Mouse (Mus musculus) retina, postnatal 7 days (tissue): ENCODE measurements around the gene Gpr146.

Source experiments
- DNase-seq: peaks from one replicate; pipeline ENCODE4 v3.0.0-alpha.2; 2012; ENCODE audit warnings: low read depth, low spot score

Gene Gpr146

DNA sequence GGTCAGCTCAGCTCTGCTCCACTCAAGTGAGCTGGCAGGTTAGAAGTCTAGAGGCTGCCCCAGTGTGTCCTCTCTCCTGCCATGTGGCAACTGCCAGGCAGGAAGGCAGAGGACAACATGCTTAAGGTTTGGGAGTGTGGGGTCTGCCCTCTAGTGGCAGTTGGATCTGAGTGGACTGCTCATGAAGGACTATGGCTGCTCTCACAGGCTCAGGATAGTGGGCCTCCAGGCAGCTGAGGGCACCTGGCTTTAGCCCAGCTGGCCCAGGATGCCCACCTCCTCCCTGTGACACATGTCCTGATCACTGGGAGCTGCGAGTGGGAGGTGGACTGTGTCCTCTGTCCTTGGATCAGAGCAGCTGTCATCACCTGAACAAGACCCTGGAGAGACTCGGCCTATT lies 18.8 kb upstream of the Gpr146 start:
- no peak for DNase-seq

DNA sequence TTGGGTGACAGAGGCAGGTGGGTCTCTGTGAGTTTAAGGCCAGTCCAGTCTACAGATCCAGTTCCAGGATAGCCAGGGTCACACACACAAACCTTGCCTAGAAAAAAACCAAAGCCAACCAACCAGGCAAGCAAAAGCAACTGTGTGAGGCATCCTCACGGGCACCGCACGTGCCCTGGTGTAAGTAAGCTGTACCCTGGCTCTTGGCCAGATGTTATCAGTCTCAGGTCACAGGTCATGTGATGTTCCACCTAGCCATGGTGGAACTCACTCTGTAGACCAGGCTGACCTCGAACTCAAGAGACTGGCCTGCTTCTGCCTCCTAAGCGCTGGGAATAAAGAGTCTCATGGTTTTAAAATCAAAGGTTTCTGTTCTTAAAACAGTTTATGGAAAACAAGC lies 18.3 kb upstream of the Gpr146 start:
- DNase-seq = no peak

DNA sequence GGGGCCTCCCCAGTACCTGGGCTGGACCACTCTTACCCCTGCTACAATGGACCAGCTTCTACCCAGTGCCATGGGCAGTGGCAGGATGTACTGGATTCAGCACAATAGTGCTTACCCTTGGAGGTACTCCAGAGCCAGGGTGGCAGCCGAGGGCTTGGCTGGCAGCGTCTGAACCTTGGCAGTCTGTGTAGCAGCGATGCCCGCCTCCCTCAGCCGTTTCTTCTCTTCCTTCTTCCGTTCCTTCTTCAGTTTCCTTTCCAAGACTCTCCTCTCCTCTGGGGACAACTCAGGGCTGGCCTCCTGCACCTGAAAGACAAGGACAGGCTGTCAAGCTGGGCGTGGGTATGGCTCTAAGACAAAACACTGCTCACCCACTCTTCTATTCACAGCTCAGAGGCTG lies 13.6 kb upstream of the Gpr146 start:
- DNase-seq = no peak

DNA sequence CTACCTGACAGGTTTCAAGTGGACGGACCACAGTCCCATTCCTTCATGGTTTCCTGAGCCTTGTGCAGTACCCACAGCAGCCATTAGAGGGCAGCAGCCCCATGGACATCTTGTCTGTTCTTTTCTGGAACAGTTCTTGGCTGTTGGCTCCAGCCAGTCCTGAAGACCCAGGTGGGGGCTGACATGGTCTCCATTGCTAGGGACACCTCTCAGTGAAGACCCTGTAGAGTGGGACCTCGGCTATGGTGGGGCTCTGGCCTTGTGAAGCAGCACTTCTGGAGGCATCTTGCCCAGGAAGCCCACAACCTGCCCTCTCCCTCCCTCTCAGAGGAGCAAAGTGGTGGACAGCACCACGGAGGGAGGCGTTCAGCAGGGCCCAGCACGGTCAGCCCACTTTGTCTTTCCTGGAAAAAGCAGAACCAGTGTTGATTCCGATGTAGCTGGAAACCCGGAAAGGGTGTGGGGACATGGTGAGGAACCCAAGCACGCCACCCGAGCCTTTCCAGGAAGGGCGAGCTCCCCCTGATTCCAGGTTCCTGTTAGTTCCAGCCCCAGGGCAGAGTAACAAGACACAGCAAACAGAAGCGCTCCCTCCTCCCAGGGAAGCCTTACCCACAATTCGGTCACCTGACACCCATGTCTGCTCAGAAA lies 13.1 kb upstream of the Gpr146 start:
- peak; percentile 80 for DNase-seq

DNA sequence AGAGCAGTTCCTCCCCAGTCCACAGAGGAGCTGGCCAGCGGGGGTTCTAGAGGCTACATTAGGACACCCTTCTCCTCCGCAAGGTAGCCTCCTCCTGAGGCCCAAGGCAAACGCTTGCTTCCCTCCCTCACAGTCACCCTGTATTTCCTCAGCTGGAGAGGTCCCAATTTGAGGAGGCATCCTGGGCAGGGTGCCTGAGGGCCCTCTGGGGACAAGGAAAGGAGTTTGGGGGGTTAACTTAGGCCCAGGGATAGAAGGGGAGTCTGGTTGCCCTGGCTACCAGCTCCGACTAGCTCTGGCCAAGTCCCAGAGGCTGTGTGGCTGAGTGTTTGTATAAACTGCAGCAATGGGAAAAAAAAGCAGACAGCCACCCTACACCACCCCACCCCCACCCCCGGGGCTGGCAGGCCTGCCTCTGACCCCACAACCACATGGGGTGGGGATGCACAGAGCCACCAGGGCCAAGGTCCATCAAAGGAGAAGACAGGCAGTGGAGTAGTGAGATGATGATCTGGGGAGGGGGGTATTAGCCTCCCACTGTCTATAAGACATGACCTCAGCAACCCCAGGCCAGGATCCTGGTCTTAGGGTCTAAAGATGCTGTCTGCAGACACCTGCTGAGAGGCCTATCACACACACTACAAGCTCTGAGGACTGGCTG lies 12.5 kb upstream of the Gpr146 start:
- DNase-seq = no peak

DNA sequence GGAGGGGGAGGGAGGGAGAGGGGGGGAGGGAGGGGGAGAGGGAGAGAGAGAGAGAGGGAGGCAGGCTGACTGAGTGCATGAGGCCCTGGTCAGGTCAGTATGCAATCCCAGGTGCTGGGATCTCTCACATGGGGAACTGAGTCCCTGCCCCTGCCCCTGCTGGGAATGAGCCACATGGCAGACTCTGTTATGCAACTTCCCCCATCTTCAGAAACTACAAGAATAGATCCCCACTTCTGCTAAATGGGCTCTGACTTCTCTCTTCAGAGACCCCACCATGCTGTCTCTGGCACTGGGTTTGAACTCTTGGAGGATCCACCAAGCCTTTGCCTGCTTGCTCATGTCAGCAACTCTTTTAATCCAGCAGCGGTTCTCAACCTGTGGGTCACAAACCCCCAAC lies 11.7 kb upstream of the Gpr146 start:
- no peak for DNase-seq

DNA sequence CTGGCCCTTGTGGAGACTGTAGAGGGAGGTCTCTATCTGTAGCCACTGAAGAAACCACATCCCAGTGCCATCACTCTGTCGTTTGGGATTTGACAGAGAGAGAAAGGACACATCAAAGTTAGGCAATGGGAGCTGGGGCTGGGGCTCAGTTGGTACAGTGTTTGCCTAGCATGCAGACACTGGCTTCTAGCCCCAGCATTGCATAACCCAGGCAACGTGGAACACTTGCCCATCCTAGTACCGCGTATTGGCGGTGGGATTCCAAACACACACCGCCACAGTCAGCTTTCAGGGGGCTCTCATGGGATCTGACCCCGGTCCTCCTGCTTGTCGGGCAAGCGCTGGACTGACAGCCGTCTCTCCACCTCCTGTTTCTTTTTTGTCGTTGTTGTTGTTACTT lies 11.0 kb upstream of the Gpr146 start:
- no peak for DNase-seq

DNA sequence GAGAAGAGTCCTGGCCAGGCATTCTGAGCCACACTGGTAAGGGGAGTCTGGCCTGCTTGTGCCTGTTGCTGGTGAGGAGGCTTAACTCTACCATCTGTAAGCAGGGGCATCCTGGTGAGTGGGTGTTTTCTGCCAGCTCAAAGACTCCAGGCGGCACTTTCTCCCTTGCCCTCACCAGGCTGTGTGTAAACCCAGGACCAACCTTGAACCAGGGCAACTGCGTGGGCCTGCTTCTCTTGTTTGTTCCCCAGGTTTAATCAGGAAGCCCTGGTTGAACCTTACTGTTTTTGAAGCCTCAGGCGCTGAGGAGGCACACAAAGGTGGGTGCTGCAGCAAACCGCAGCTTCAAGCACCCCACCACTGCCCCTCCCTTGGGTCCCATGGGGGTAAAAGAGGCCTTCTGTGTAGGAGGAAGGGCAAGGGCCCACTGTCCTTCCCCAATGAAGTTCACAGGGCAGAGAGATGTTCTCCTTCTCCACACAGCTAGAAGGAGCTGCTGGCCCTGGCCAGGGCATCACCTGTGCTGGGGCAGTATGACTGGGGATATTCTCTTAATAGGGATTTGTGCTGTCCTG lies 9.5 kb upstream of the Gpr146 start:
- no peak for DNase-seq

DNA sequence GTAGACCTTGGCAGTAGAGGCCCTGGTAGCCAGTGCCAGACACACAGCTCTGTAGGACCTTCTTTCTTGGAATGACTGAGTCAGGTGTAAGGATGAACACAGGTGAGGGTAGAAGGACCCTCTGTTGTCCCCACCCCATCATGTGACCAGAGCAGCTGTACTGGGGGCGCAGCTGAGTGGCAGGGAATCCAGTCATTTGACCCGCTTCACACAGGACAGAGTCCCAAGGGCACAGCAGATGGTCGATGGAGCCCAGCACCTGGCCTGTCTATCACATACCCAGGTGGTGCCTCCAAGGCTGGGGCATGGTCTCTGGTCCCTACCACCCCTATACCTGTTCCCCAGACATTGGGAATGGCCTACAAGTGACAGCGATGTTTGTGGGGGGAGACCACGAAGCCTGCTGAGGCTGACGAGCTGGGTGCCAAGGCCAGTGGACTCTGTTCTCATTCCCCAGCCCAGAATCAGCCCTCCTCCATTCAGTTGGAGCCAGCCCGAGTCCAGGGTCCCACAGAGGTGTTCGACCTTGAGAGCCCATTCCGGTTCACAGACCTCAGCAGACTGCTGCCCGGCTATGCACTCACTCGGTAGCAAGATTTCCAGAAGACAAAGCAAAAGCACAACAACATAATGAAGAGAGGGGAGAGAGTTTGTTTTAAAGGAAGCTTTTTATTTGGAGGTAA lies 8.7 kb upstream of the Gpr146 start:
- DNase-seq = no peak

DNA sequence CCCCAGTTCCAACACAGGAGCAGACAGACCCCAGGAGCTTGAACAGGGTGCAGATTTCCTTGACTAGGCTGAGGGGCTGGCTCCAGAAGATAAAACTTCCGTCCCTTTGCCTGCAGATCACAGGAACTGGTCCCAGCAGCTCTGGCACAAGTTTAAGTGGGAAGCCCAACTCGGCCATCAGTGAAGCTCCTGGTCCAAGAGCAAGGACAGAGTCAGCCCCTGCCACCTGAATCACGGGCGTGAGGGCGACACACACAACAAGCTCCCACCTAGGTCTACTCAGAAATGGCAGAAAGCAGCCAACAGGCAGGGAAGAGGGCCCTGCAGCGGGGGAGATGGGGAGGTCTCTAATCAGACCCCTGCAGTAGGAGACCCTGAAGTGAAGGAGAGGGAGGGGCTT lies 7.2 kb upstream of the Gpr146 start:
- DNase-seq = no peak

DNA sequence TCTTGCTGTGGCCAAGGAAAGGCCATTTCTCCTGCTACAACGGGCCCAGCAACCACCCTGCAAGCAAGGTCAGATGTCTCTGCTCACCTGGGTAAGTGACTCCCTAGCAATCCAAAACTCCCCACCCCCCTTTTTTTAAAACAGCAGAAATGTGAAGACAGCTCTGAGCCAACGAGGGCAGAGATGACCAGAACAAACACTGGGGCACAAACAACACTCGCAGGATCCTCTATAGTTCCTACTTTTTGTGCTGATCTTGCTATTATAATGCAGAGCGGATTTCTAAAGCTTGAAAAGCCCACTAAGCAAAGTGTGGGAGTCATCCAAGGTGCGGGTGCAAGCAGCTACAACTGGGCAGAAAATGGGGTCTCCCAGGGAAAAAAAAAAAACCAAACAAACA lies 6.4 kb upstream of the Gpr146 start:
- DNase-seq = no peak

DNA sequence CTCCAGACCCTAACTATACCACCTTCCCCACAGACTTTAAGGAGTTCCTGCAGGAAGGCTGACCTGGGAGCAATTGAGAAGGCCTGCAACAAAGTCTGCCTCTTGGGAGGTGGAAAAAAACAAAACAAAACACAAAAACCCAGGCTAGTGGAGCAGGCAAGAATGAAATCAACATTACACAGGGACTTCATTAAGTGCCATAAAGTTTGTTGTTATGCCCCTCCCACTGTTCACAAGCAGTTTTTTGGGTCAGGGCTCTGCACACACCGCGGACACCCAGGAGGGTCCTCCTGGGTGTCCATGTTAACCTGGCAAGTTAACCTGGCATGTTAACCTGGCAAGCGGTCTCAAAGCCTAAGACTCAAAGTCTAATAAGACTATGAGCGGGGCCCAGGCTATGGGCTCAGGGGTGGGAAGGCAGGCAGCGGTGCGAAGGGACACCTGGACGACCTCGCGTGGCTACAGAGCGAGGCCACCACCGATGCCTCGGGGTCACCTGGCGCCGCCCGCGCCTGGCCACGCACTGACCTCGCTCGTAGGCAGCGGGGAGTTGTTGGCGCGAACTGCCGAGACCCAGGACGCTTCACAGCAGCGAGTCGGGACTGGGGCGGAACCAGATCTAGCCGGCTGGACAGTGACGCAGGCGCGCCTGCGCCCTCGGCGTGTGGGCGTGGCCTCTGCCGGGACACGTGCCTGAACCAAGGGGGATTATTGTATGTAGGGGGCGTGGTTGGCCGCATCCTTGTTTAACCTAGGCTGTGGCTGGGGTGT lies 5.7 kb upstream of the Gpr146 start:
- DNase-seq = peak; percentile 87

DNA sequence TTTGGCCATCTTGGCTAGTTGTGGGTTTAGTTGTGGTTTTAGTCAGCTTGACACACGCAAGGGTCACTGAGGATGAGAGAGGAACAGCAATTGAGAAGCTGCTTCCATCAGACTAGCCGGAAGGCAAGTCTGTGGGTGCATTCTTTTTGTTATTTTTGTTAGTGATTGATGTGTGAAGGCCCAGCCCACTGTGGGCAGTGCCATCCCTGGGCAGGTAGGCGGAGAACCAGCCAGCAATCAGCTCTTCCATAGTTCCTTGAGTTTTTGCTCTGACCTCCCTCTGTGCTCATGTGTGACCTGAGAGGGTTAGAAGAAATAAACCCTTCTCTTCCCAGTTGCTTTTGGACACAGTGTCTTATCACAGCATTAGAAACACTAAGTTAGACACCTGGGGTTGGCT lies 4.4 kb upstream of the Gpr146 start:
- no peak for DNase-seq

DNA sequence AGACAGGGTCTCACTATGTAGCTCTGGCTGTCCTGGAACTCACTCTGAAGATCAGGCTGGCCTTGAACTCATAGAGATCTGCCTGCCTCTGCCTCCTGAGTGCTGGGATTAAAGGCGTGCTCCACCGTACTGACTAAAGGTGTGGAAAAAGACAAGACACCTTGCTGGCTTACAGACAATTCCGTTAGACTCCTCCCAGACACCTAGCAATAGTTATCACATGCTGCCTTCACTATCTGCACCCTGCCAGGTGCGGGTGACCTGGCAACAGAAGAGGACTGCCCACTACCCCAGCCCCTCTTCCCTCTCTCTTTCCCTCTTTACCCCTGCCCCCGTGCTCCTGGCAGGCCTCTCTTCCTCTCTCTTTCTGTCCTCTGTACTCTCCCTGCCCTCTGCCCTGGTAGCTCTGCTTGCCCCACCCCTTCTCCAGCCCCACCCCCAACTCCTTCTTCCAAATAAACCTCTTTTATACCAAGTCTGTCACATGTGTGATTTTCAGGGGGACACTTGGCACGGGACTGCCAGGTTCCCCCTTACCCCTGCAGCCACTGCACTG lies 3.5 kb upstream of the Gpr146 start:
- no peak for DNase-seq

DNA sequence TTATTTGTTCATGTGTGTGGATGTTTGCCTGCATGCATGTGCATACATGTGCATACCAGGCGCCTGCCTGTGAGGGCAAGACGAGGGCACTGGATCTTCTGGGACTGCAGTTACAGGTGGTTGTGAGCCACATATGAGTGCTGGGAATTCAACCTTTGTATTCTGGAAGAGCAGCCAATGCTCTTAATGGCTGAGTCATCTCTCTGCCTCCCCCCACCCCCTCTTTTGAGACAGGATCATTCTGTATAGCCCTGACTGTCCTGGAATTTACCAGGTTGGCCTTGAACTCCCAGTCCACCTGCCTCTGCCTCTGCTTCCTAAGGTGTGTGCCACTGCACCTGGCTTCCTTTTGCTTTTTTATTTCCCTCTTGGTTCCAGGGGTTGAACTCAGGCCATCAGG lies 2.7 kb upstream of the Gpr146 start:
- no peak for DNase-seq

DNA sequence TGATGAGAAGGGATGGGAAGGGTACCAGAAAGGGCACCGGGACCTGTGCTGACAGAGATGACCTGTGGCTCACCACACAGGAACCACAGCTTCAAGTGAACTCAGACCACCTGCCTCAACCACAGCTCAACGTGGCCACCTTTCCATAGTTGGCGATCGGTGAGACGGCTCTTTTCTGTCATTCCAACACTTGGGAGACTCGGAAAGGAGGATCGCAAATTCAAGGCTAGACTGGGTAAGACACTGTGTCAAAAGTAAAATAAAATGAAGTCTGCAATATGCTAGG lies 717 bp downstream of the Gpr146 start:
- no peak for DNase-seq

DNA sequence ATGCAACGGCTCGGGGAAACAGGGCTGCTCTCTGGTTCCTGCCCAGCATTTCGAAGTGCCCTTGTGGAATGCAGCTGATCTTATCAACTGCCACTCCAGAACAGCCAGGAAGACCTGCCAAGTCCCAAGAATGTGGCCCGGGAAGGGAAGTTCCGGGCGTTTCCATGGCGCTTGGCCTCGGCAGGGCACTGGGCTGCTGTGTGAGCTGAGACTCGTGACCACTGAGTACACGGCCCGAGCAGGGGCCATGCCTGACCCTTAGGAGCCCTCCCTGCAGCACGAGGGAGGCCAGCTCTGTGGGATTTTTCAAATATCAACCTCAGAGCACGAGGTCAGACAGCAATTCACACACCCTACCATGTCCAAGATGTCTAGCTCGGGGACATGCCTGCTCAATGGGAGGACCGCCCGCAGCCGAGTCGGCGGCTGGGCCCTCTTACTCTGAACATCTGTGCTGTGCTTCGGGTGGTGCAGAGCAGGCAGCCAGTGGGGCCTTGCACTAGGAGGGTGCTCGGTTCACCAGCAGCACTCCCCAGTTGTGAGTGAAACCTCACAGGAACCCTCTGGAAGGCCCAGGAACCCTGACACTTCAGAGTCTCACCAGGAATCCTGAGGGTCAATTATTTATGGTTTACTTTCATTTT lies 1.6 kb downstream of the Gpr146 start:
- DNase-seq = no peak

DNA sequence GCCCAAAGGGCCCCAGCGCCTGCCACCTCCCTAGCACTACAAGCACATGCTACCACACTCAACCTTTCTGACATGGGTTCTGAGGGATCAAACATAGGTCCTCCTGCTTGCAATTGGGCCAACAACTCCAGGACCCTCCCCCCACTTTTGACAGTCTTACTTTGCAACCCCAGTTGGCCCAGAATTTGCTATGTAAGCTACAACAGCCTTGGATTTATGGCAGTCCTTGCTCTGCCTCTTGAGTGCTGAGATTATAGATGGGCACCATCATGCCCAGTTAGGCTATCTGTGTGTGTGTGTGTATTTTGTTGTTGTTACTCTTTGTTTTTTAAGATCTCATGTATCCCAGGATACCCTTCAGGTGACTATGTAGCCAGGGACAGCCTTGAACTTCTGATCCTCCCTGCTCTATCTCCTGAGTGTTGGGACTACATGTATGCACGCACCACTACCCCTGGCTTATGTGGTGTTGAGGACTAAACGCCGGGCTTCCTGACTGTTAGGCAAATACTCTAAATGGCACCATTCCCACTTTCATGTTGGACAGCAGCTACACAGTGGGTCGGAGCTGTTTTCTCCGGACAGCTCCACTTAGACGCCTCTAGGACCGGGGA lies 2.4 kb downstream of the Gpr146 start:
- no peak for DNase-seq

DNA sequence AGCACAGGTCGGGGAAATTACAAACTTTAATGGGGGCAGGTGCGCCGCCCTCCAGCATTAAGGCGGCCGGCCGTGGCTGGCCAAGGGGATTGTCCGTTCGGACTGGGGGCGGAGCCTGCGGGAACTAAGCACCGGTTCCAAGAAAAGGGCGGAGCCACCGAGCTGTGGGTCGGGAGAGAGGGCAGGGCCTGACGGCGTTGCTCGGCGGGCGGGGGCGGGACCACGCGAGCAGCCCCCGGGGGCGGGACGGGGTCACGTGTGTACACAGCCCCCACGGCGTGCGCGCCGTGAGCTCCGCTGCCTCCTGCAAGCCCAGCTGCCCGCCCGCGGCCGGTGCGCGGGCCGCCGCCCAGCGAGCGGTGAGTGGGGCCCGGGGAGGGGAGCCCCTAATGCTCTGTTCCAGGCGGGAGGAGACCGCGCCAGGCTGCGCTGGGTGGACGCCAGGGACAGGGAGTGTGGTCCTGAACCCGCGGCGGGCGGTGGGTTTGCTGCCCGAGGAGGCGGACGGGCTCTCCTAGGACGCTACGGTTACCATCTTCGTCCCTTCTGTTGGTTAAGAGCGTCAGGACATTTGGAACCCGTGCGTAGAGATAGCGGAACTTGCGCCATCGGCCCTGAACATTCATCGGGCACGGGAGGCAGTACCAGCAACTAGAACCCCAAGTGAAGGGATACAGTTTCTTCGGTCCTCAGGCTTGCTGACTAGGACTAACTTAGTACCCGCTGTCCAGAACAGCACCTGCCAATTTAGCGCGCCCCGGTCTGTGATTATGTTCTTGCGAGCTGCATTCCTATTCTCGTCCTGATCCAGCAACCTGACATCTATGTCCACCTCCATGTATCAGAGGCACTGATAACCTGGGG lies 3.1 kb downstream of the Gpr146 start:
- DNase-seq = peak; percentile 87
